Mouse (Mus musculus) liver, embryonic 12.5 days (tissue): Measurements from ENCODE around the gene Rnf144b. TPM values are rescaled to one million over a fixed set of nuclear protein-coding genes. Genes with fewer than 3 reads are reported as not detected.
A peak's percentile ranks its signal among the peaks of the same experiment; 100 is the strongest.

ENCODE experiments used
- ATAC-seq: fragments of 200-750 bp; cut with Nextera tagmentation; 2 replicates; pipeline ENCODE4 v1.8.0; 2017; ENCODE audit warnings: moderate number of reproducible peaks, mild to moderate bottlenecking, moderate library complexity
- H3K27ac ChIP-seq: fragments of 300-500 bp; sonication (generic); 2 replicates; pipeline ENCODE4 v1.5.1; 2016; ENCODE audit warnings: mild to moderate bottlenecking
- H3K27me3 ChIP-seq: fragments of 300-500 bp; sonication (generic); replicated peaks from 2 replicates; pipeline ENCODE4 v1.6.1; 2016; ENCODE audit warnings: mild to moderate bottlenecking, moderate library complexity
- H3K36me3 ChIP-seq: fragments of 300-500 bp; sonication (generic); 2 replicates; pipeline ENCODE4 v1.6.1; 2016; ENCODE audit warnings: mild to moderate bottlenecking, moderate library complexity
- H3K4me1 ChIP-seq: fragments of 300-500 bp; sonication (generic); 2 replicates; pipeline ENCODE4 v1.6.1; 2016
- H3K4me2 ChIP-seq: fragments of 300-500 bp; sonication (generic); 2 replicates; pipeline ENCODE4 v1.6.1; 2016; ENCODE audit warnings: mild to moderate bottlenecking, moderate library complexity
- H3K4me3 ChIP-seq: fragments of 300-500 bp; sonication (generic); 2 replicates; pipeline ENCODE4 v1.5.1; 2016; ENCODE audit warnings: mild to moderate bottlenecking, moderate library complexity
- H3K9ac ChIP-seq: fragments of 300-500 bp; sonication (generic); 2 replicates; pipeline ENCODE4 v1.6.1; 2016; ENCODE audit warnings: mild to moderate bottlenecking, moderate library complexity
- H3K9me3 ChIP-seq: fragments of 300-500 bp; sonication (generic); replicated peaks from 2 replicates; pipeline ENCODE4 v1.6.1; 2016; ENCODE audit warnings: mild to moderate bottlenecking, moderate library complexity
- WGBS: fragments of 180-500 bp; shearing (Covaris S2); methylation state at CpG from one replicate; pipeline ENCODE4 v1.1.7; 2016; ENCODE audit not compliant: insufficient replicate concordance; 5-methylcytosine and 5-hydroxymethylcytosine counted together
- polyA plus RNA-seq: library from polyadenylated mRNA; unstranded; fragments of >200 nt; fragmentation: Nextera tagmentation; extraction: Ambion mirVana; gene quantifications from 2 replicates; pipeline ENCODE4 v1.2.1, GENCODE M21; 2016

Rnf144b gene
- polyA plus RNA-seq, 1 experiment from 2014 or later, result 0.61 TPM

- Histone ChIP-seq H3K27ac (peak overlapping the region; percentile 100), H3K4me2 (peak overlapping the region; percentile 80), H3K27me3 (no peaks in the 10 kb centered on the region), H3K4me3 (peak overlapping the region; percentile 99), H3K9ac (peak overlapping the region; percentile 99), H3K36me3 (peaks cover 36% of the 10 kb centered on the region), H3K4me1 (peaks cover 62% of the 10 kb centered on the region), H3K9me3 (no peaks in the 10 kb centered on the region)
- 0% methylated on average over 25 of the region's 25 CpGs for WGBS
- no peak for ATAC-seq
Observed at GRCm38 (mm10) chr13:47104856-47105541, 17.5 kb upstream of the Rnf144b start.

- peaks cover 66% of the 10 kb centered on the region for H3K4me1 ChIP-seq
Observed at GRCm38 (mm10) chr13:47105711-47106579, 16.5 kb upstream of the Rnf144b start, which contains the start of gene Dek. Dek (minus strand) TSS chr13:47106201.

GRCm38 (mm10) chr13:47106580-47106888 is 15.9 kb upstream of the Rnf144b start:
- no peaks in the 10 kb centered on the region for H3K9me3 ChIP-seq
- H3K9ac ChIP-seq, result peak overlapping the region; percentile 99
- H3K36me3 ChIP-seq, result peaks cover 22% of the 10 kb centered on the region
- peak overlapping the region; percentile 99 for H3K4me3 ChIP-seq
- H3K4me2 ChIP-seq, result peak overlapping the region; percentile 80
- no peak for ATAC-seq
- no peaks in the 10 kb centered on the region for H3K27me3 ChIP-seq
- H3K27ac ChIP-seq, result peak overlapping the region; percentile 100
- under 1% methylated on average over 20 of the region's 20 CpGs for WGBS
- H3K4me1 ChIP-seq, result peaks cover 68% of the 10 kb centered on the region

More at GRCm38 (mm10) chr13:47105711-47106579, 16.5 kb upstream of the Rnf144b start, which contains the start of gene Dek:
- H3K27ac ChIP-seq, result peak within 1 kb of the TSS; percentile 100
- no peaks in the 10 kb centered on the region for H3K9me3 ChIP-seq
- H3K9ac ChIP-seq, result peak within 1 kb of the TSS; percentile 99
- ATAC-seq, result peak; percentile 79
- WGBS, result under 1% methylated on average over 115 of the region's 129 CpGs
- peaks cover 28% of the 10 kb centered on the region for H3K36me3 ChIP-seq
- no peaks in the 10 kb centered on the region for H3K27me3 ChIP-seq
- peak within 1 kb of the TSS; percentile 99 for H3K4me3 ChIP-seq
- peak within 1 kb of the TSS; percentile 80 for H3K4me2 ChIP-seq

DNA sequence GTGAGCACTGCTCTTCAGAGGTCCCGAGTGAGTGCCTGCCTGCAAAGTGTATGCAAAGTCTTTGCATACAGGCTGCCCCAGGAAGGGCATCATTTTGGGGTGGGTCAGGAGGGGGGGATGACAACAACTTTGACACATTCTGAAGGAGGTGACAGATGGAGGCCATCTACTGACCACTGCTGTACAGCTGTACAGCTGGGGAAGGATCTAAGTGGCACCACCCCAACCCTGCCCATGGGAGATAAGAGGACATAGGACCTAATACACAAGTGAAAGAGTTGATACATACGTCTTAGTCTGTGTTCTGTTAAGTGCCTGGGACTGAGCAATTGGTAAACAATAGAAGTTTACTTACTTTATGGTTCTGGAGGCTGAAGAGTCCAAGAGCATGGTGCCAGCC is 13.2 kb upstream of the Rnf144b start:
- no peaks in the 10 kb centered on the region for H3K27me3 ChIP-seq
- peak overlapping the region; percentile 70 for H3K4me2 ChIP-seq
- peaks cover 76% of the 10 kb centered on the region for H3K4me1 ChIP-seq
- H3K9me3 ChIP-seq, result no peaks in the 10 kb centered on the region
- H3K4me3 ChIP-seq, result peak overlapping the region; percentile 13; the same call in 1 of the 2 replicates
- H3K36me3 ChIP-seq, result peaks cover 1% of the 10 kb centered on the region
- ATAC-seq, result peak; percentile 82
- WGBS, result 34% methylated on average over 2 of the region's 2 CpGs
- H3K27ac ChIP-seq, result peak overlapping the region; percentile 100
- peak overlapping the region; percentile 99 for H3K9ac ChIP-seq

DNA sequence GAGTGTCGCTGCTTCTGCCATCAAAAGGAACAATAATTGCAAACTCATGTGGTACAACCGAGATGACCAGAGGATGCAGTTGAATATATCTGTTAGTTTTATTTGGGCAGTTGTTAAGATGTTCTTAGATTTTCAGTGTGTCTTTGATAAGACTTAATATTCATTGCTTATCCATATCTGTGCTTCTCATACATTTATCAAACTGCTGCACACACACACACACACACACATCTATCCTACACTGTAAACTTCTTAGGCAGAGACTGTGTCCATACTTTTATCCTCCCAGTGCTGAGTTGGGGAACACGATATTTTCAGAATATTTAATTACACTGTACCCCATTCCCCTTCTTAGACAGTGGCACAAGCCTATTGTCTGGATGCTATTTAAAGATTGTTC is 11.3 kb upstream of the Rnf144b start:
- Histone ChIP-seq H3K27me3 (no peaks in the 10 kb centered on the region), H3K9ac (peak overlapping the region; percentile 62), H3K36me3 (no peaks in the 10 kb centered on the region), H3K4me3 (no peak overlapping the region; the same call in 1 of the 2 replicates), H3K27ac (peak overlapping the region; percentile 100), H3K4me2 (peak overlapping the region; percentile 58), H3K9me3 (no peaks in the 10 kb centered on the region), H3K4me1 (peaks cover 86% of the 10 kb centered on the region)
- ATAC-seq, result peak; percentile 57
- WGBS, result 32% methylated on average over 3 of the region's 3 CpGs

DNA sequence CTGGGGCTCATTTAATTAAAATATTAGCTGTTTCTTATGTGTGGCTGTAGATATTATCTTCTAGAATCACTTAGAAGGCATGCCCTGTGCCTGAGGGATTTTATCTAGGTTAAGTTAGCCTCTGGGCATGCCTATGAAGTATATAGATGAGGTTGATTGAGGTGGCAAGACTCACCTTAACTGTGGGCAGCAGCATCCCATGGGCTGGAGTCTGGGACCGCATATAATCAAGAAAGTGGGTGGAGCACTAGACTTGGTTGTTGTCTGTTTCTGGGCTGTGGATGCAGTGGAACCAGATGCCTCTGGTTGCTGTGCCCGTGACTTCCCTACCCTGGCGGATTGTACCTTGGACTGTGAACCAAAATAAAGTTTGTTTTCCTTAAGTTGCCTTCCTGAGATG is 10.4 kb upstream of the Rnf144b start:
- no peaks in the 10 kb centered on the region for H3K9me3 ChIP-seq
- H3K36me3 ChIP-seq, result no peaks in the 10 kb centered on the region
- WGBS, result 62% methylated on average over 3 of the region's 3 CpGs
- no peaks in the 10 kb centered on the region for H3K27me3 ChIP-seq
- peak overlapping the region; percentile 62 for H3K9ac ChIP-seq
- peak overlapping the region; percentile 58 for H3K4me2 ChIP-seq
- H3K4me3 ChIP-seq, result peak overlapping the region; percentile 1; the same call in 1 of the 2 replicates
- peaks cover 91% of the 10 kb centered on the region for H3K4me1 ChIP-seq
- H3K27ac ChIP-seq, result peak overlapping the region; percentile 100
- ATAC-seq, result peak; percentile 3; the same call in 1 of the 2 replicates

DNA sequence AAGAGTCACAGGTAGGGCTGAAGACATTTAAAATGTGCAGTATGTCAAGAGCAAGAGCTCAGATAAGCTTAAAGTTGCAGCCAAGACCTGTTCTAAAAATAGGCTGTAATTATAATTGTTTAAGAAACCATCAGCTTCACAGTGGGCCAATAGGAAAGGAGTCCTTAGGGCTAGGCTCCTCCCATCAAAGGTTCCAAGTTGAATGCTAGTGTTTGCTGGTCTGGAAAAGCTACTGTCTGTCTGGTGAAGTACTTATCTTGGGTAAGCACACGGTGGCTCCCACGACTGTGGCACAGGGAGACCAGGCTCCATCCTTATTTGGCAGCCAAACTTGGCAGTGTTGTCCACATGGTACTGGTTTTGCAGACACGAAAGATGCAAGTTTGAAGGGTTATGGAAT is 9.5 kb upstream of the Rnf144b start:
- Histone ChIP-seq H3K27me3 (no peaks in the 10 kb centered on the region), H3K4me1 (peaks cover 82% of the 10 kb centered on the region), H3K4me3 (no peak overlapping the region)

GRCm38 (mm10) chr13:47116000-47116399 is 6.5 kb upstream of the Rnf144b start:
- peak; percentile 53 for ATAC-seq
- Histone ChIP-seq H3K4me1 (peaks cover 51% of the 10 kb centered on the region), H3K27me3 (peaks cover 16% of the 10 kb centered on the region), H3K9ac (no peak overlapping the region), H3K4me2 (peak overlapping the region; percentile 1; the same call in 1 of the 2 replicates), H3K27ac (peak overlapping the region; percentile 65), H3K36me3 (no peaks in the 10 kb centered on the region), H3K4me3 (no peak overlapping the region), H3K9me3 (no peaks in the 10 kb centered on the region)
- 53% methylated on average over 3 of the region's 3 CpGs for WGBS

More for the DNA sequence above, 9.5 kb upstream of the Rnf144b start:
- Histone ChIP-seq H3K9me3 (no peaks in the 10 kb centered on the region), H3K9ac (peak overlapping the region; percentile 62), H3K36me3 (no peaks in the 10 kb centered on the region), H3K4me2 (peak overlapping the region; percentile 58), H3K27ac (peak overlapping the region; percentile 100)
- peak; percentile 78 for ATAC-seq
- 17% methylated on average over 3 of the region's 3 CpGs for WGBS

DNA sequence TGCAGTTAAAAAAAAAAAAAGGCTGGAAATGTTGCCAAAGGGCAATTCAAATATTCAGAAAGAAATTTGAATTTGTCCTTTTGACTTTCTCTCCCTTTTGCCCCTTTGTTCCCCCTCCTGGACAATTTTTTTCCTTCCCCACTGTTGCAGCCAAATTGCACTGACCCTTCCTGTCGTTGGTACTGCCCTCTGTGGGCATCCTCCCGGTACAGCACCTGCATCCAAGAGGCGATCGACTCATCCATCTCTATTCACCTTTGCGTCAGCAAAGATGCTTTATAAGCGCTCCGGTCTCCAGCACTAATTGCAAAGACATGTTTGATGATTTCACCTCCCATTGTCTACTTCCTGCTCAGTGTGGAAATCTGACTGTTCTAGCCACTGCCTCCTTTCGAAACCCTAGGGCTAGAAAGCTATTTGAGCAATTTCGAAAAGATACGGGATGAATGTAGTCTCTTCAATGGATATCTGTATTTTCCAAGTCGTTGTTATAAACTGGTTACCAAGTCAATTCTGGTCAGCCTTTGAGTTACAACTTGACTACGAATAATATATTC is 1.0 kb upstream of the Rnf144b start:
- no peak overlapping the region for H3K4me2 ChIP-seq
- peaks cover 13% of the 10 kb centered on the region for H3K4me1 ChIP-seq
- no peaks in the 10 kb centered on the region for H3K36me3 ChIP-seq
- 43% methylated on average over 12 of the region's 12 CpGs for WGBS
- H3K4me3 ChIP-seq, result no peak overlapping the region
- ATAC-seq, result no peak
- H3K9ac ChIP-seq, result no peak overlapping the region
- H3K27ac ChIP-seq, result no peak overlapping the region
- peaks cover 65% of the 10 kb centered on the region for H3K27me3 ChIP-seq
- no peaks in the 10 kb centered on the region for H3K9me3 ChIP-seq

DNA sequence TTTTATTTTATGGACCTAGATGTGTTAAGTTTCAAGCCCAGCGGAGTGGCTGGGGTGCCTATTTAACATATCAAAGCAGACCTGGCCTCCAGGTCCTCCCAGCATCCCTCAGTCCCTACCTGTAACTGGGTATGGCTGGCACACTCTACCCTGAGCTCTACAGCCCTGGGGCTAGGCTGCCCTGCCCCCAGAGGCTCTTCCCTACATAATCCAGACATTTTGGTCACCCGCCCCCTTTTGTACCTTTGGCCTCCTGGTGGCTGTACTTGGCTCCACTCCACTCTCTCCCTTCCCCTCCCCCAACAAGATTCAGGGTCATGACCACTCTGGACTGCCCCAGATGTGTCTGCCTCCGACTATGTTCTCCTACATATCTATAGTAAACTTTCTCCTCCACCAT is 2.0 kb downstream of the Rnf144b start:
- peak; percentile 44; the same call in 1 of the 2 replicates for ATAC-seq
- Histone ChIP-seq H3K9me3 (no peaks in the 10 kb centered on the region), H3K4me2 (no peak overlapping the region), H3K27ac (no peak overlapping the region), H3K9ac (no peak overlapping the region), H3K27me3 (peaks cover 67% of the 10 kb centered on the region), H3K36me3 (no peaks in the 10 kb centered on the region), H3K4me1 (0 out of 2 replicates have a peak, but pooled peaks cover 7% of the 10 kb centered on the region), H3K4me3 (no peak overlapping the region)
- WGBS, result 45% methylated on average over 3 of the region's 3 CpGs

- Histone ChIP-seq H3K27ac (no peak overlapping the region), H3K9ac (no peak overlapping the region), H3K36me3 (no peaks in the 10 kb centered on the region), H3K4me1 (0 out of 2 replicates have a peak, but pooled peaks cover 7% of the 10 kb centered on the region), H3K9me3 (no peaks in the 10 kb centered on the region), H3K4me3 (no peak overlapping the region), H3K27me3 (peaks cover 62% of the 10 kb centered on the region), H3K4me2 (no peak overlapping the region)
- no peak for ATAC-seq
- WGBS, result 75% methylated on average over 6 of the region's 6 CpGs
Observed at GRCm38 (mm10) chr13:47124986-47125385, 2.5 kb downstream of the Rnf144b start.
